Mouse (Mus musculus) forebrain, embryonic 11.5 days (tissue): ENCODE results near the gene Gnaq. TPM values are rescaled to one million over a fixed set of nuclear protein-coding genes. Genes with fewer than 3 reads are reported as not detected.

Experiments used
- ATAC-seq: fragments of 200-750 bp; cut with Nextera tagmentation; replicated peaks from 2 replicates; pipeline ENCODE4 v1.8.0; 2017; ENCODE audit warnings: moderate TSS enrichment; ENCODE audit not compliant: low FRiP score
- DNase-seq: peaks from one replicate; pipeline ENCODE4 v3.0.0-alpha.2; 2017; ENCODE audit warnings: low spot score
- H3K27ac ChIP-seq: fragments of 300-500 bp; sonication (generic); 2 replicates; pipeline ENCODE4 v1.5.1; 2014; ENCODE audit warnings: low read depth, low read length
- H3K27me3 ChIP-seq: fragments of 300-500 bp; sonication (generic); 2 replicates; pipeline ENCODE4 v1.6.1; 2014; ENCODE audit warnings: mild to moderate bottlenecking, low read length, mixed read lengths; ENCODE audit not compliant: control insufficient read depth, insufficient read depth
- H3K36me3 ChIP-seq: fragments of 300-500 bp; sonication (generic); 2 replicates; pipeline ENCODE4 v1.6.1; 2014; ENCODE audit warnings: mild to moderate bottlenecking, low read length, moderate library complexity, mixed read lengths; ENCODE audit not compliant: control insufficient read depth, insufficient read depth
- H3K4me1 ChIP-seq: fragments of 300-500 bp; sonication (generic); replicated peaks from 2 replicates; pipeline ENCODE4 v1.6.1; 2014; ENCODE audit warnings: low read length, mixed read lengths; ENCODE audit not compliant: control insufficient read depth, insufficient read depth
- H3K4me2 ChIP-seq: fragments of 300-500 bp; sonication (generic); 2 replicates; pipeline ENCODE4 v1.6.1; 2014; ENCODE audit warnings: low read depth, mild to moderate bottlenecking, low read length, moderate library complexity, mixed read lengths; ENCODE audit not compliant: severe bottlenecking
- H3K4me3 ChIP-seq: fragments of 300-500 bp; sonication (generic); 2 replicates; pipeline ENCODE4 v1.5.1; 2014; ENCODE audit warnings: low read depth, low read length
- H3K9ac ChIP-seq: fragments of 300-500 bp; sonication (generic); 2 replicates; pipeline ENCODE4 v1.6.1; 2014; ENCODE audit warnings: low read length
- H3K9me3 ChIP-seq: fragments of 300-500 bp; sonication (generic); 2 replicates; pipeline ENCODE4 v1.6.1; 2016; ENCODE audit warnings: low read length, mixed read lengths; ENCODE audit not compliant: control insufficient read depth
- WGBS: fragments of 180-500 bp; shearing (Covaris S2); extraction: QIAGEN DNeasy Blood & Tissue Kit; methylation state at CpG from one replicate; pipeline ENCODE4 v1.1.7; 2014; 5-methylcytosine and 5-hydroxymethylcytosine counted together
- polyA plus RNA-seq: library from polyadenylated mRNA; unstranded; fragments of >200 nt; fragmentation: Nextera tagmentation; extraction: Ambion mirVana; gene quantifications from 2 replicates; pipeline ENCODE4 v1.2.1, GENCODE M21; 2014

Gene Gnaq
- polyA plus RNA-seq, 1 experiment from 2014 or later, result 19.7 TPM

GRCm38 (mm10) chr19:16314295-16314821 is 181.7 kb downstream of the Gnaq start:
- no peak for DNase-seq
- no peak for ATAC-seq
- 65% methylated on average over 4 of the region's 4 CpGs for WGBS

GRCm38 (mm10) chr19:16315525-16315924 is 182.9 kb downstream of the Gnaq start:
- no peak overlapping the region for H3K4me3 ChIP-seq
- WGBS, result 97% methylated on average over 4 of the region's 4 CpGs
- no peak overlapping the region for H3K27ac ChIP-seq
- ATAC-seq (no peak), DNase-seq (no peak)
- H3K36me3 ChIP-seq, result no peaks in the 10 kb centered on the region
- no peak overlapping the region for H3K9ac ChIP-seq
- H3K27me3 ChIP-seq, result no peaks in the 10 kb centered on the region
- H3K9me3 ChIP-seq, result no peaks in the 10 kb centered on the region
- H3K4me1 ChIP-seq, result 0 out of 2 replicates have a peak, but pooled peaks cover 2% of the 10 kb centered on the region
- H3K4me2 ChIP-seq, result no peak overlapping the region

More at GRCm38 (mm10) chr19:16314295-16314821, 181.7 kb downstream of the Gnaq start:
- Histone ChIP-seq H3K4me2 (no peak overlapping the region), H3K4me3 (no peak overlapping the region), H3K9me3 (no peaks in the 10 kb centered on the region), H3K36me3 (no peaks in the 10 kb centered on the region), H3K9ac (no peak overlapping the region), H3K27me3 (no peaks in the 10 kb centered on the region), H3K4me1 (0 out of 2 replicates have a peak, but pooled peaks cover 2% of the 10 kb centered on the region), H3K27ac (no peak overlapping the region)

GRCm38 (mm10) chr19:16318128-16318811 is 185.6 kb downstream of the Gnaq start:
- ATAC-seq (no peak), DNase-seq (no peak)
- Histone ChIP-seq H3K4me2 (no peak overlapping the region), H3K27me3 (no peaks in the 10 kb centered on the region), H3K4me3 (no peak overlapping the region), H3K4me1 (0 out of 2 replicates have a peak, but pooled peaks cover 2% of the 10 kb centered on the region), H3K9ac (no peak overlapping the region), H3K27ac (no peak overlapping the region), H3K36me3 (no peaks in the 10 kb centered on the region), H3K9me3 (no peaks in the 10 kb centered on the region)
- 79% methylated on average over 14 of the region's 14 CpGs for WGBS

GRCm38 (mm10) chr19:16319986-16320385 is 187.4 kb downstream of the Gnaq start:
- 85% methylated on average over 7 of the region's 7 CpGs for WGBS
- Histone ChIP-seq H3K9me3 (no peaks in the 10 kb centered on the region), H3K36me3 (no peaks in the 10 kb centered on the region), H3K9ac (no peak overlapping the region), H3K27ac (no peak overlapping the region), H3K4me1 (no peaks in the 10 kb centered on the region), H3K4me2 (no peak overlapping the region), H3K27me3 (no peaks in the 10 kb centered on the region), H3K4me3 (no peak overlapping the region)
- ATAC-seq, result no peak
- no peak for DNase-seq

- Histone ChIP-seq H3K9me3 (no peaks in the 10 kb centered on the region), H3K4me3 (no peak overlapping the region), H3K4me1 (peaks cover 8% of the 10 kb centered on the region; the same call in 1 of the 2 replicates), H3K36me3 (no peaks in the 10 kb centered on the region), H3K27me3 (no peaks in the 10 kb centered on the region), H3K4me2 (no peak overlapping the region), H3K27ac (no peak overlapping the region), H3K9ac (no peak overlapping the region)
- no peak for DNase-seq
- ATAC-seq, result no peak
- 94% methylated on average over 6 of the region's 6 CpGs for WGBS
These were observed 190.4 kb downstream of the Gnaq start for GRCm38 (mm10) chr19:16322986-16323385.

- no peak overlapping the region for H3K4me2 ChIP-seq
- no peaks in the 10 kb centered on the region for H3K9me3 ChIP-seq
- H3K36me3 ChIP-seq, result no peaks in the 10 kb centered on the region
- H3K27ac ChIP-seq, result no peak overlapping the region
- DNase-seq (no peak), ATAC-seq (no peak)
- peaks cover 9% of the 10 kb centered on the region; the same call in 1 of the 2 replicates for H3K4me1 ChIP-seq
- 93% methylated on average over 3 of the region's 3 CpGs for WGBS
- no peak overlapping the region for H3K9ac ChIP-seq
- no peak overlapping the region for H3K4me3 ChIP-seq
- no peaks in the 10 kb centered on the region for H3K27me3 ChIP-seq
These were observed 191.6 kb downstream of the Gnaq start for GRCm38 (mm10) chr19:16324239-16324638.

- Histone ChIP-seq H3K27me3 (no peaks in the 10 kb centered on the region), H3K27ac (no peak overlapping the region), H3K4me3 (no peak overlapping the region), H3K9ac (no peak overlapping the region), H3K9me3 (no peaks in the 10 kb centered on the region), H3K4me2 (no peak overlapping the region), H3K36me3 (no peaks in the 10 kb centered on the region), H3K4me1 (peaks cover 9% of the 10 kb centered on the region; the same call in 1 of the 2 replicates)
- no peak for ATAC-seq
- WGBS, result 56% methylated on average over 8 of the region's 8 CpGs
- DNase-seq, result no peak
These were observed 193.3 kb downstream of the Gnaq start for GRCm38 (mm10) chr19:16325911-16326310.

GRCm38 (mm10) chr19:16327401-16328073 is 194.9 kb downstream of the Gnaq start:
- no peaks in the 10 kb centered on the region for H3K36me3 ChIP-seq
- 74% methylated on average over 10 of the region's 10 CpGs for WGBS
- no peak overlapping the region for H3K27ac ChIP-seq
- no peak overlapping the region for H3K4me2 ChIP-seq
- H3K9ac ChIP-seq, result no peak overlapping the region
- H3K4me1 ChIP-seq, result peaks cover 9% of the 10 kb centered on the region; the same call in 1 of the 2 replicates
- no peak for DNase-seq
- H3K9me3 ChIP-seq, result no peaks in the 10 kb centered on the region
- H3K27me3 ChIP-seq, result no peaks in the 10 kb centered on the region
- H3K4me3 ChIP-seq, result no peak overlapping the region
- ATAC-seq, result no peak
